ENCODE assay signal across 14 mouse cellular contexts in the genomic region with DNA sequence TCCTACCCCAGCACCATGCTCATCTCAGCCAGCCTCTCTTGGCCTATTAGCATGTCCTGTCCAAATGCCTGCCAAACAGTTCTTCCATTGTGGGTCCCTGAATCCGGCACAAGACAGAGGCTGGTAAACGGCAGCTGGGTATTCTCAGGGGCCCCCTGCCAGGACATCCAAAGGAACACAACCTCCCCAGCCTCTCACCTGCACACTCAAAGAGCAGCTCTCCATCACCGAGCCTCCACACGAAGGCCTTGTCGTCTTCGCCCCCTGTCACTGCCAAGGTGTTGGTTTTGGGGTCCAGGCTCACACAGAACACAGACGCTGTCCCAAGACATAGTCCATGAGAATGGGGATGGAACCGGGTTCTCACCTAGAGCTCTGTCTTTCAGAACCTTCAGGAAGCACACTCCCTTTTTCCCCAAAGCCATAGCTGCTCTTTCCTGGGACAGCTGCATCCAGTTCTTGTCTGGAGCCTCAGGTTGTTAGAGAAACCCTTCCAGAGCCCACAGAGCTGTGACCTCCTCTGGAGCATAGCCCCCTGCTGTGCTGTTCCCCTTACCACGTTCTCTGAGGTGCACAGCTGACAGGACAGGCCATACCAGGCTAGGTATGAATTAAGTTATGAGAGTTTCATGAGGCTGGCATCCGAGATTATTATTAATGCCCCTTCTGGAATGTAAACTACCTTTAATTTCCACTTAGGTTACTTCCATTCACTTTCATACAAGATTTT. TPM values are rescaled to one million over a fixed set of nuclear protein-coding genes. Genes with fewer than 3 reads are reported as not detected.
DNase-seq lines count a peak whose midpoint lies in the region; ATAC-seq lines count a peak whose summit lies in the region.
"Had no signal": no experiment of that assay in that cellular context is flagged by ENCODE, and none has a peak within 500 bp of the region (broad histone marks: within the 10 kb centered on the region; RNA-seq: fewer than 3 reads in every experiment).

No protein-coding gene starts in this region.

- intact Hi-C loops in heart, postnatal 36 days (cut with DNase I) = no loop called here

- no peak for ATAC-seq in midbrain, embryonic 12.5 days (ENCODE audit: low FRiP score, low read depth)
- no peak for ATAC-seq in midbrain, embryonic 16.5 days
- ATAC-seq in intestine, embryonic 16.5 days = no peak
- ATAC-seq in neural tube, embryonic 14.5 days (ENCODE audit: low read depth) = no peak
- ATAC-seq: activated CD4-positive, CD25-positive, alpha-beta regulatory T cell, adult 4 months had no signal

- no peaks in the 10 kb centered on the region for H3K9me3 ChIP-seq in midbrain, embryonic 12.5 days
- no peaks in the 10 kb centered on the region for H3K9me3 ChIP-seq in midbrain, embryonic 16.5 days (replicated peaks; ENCODE audit: control insufficient read depth, low read length, poor library complexity, severe bottlenecking)
- H3K9me3 ChIP-seq in intestine, embryonic 16.5 days (ENCODE audit: control insufficient read depth, low read length) = no peaks in the 10 kb centered on the region
- no peaks in the 10 kb centered on the region for H3K9me3 ChIP-seq in neural tube, embryonic 14.5 days (ENCODE audit: control insufficient read depth, low read length)

- 88% methylated on average over 10 of the region's 10 CpGs for WGBS in midbrain, embryonic 12.5 days
- 86% methylated on average over 10 of the region's 10 CpGs for WGBS in midbrain, embryonic 16.5 days
- WGBS in intestine, embryonic 16.5 days = 82% methylated on average over 10 of the region's 10 CpGs
- WGBS in neural tube, embryonic 14.5 days = 87% methylated on average over 10 of the region's 10 CpGs

- no peak overlapping the region for H3K27ac ChIP-seq in midbrain, embryonic 12.5 days (replicated peaks)
- H3K27ac ChIP-seq in midbrain, embryonic 16.5 days (ENCODE audit: low read length) = no peak overlapping the region
- no peak overlapping the region for H3K27ac ChIP-seq in intestine, embryonic 16.5 days (ENCODE audit: low read length)
- H3K27ac ChIP-seq in neural tube, embryonic 14.5 days (ENCODE audit: low read depth, low read length) = no peak overlapping the region

- no peaks in the 10 kb centered on the region for H3K27me3 ChIP-seq in midbrain, embryonic 12.5 days
- H3K27me3 ChIP-seq in midbrain, embryonic 16.5 days (ENCODE audit: control insufficient read depth, insufficient read depth, low read depth, low read length) = no peaks in the 10 kb centered on the region
- H3K27me3 ChIP-seq in intestine, embryonic 16.5 days (replicated peaks; ENCODE audit: control insufficient read depth, insufficient read depth, low read length) = no peaks in the 10 kb centered on the region
- H3K27me3 ChIP-seq in neural tube, embryonic 14.5 days (ENCODE audit: control insufficient read depth, insufficient read depth, low read length) = no peaks in the 10 kb centered on the region

- DNase-seq in heart, adult 11 months = peak; percentile 93
- no peak for DNase-seq in heart, postnatal 36 days
- no peak for DNase-seq in frontal cortex, postnatal 10 days (ENCODE audit: low spot score in 2 of 2)
- no peak for DNase-seq in right cerebral cortex, postnatal 25 days
- DNase-seq: kidney, postnatal 10 days; spleen, adult 18-20 months had no signal

- H3K9ac ChIP-seq in midbrain, embryonic 12.5 days (replicated peaks) = no peak overlapping the region
- no peak overlapping the region for H3K9ac ChIP-seq in midbrain, embryonic 16.5 days (ENCODE audit: low read depth, low read length)
- H3K9ac ChIP-seq in intestine, embryonic 16.5 days (ENCODE audit: low read depth, low read length) = 0 out of 2 replicates have a peak overlapping the region, but pooled peaks have one; percentile 1
- no peak overlapping the region for H3K9ac ChIP-seq in neural tube, embryonic 14.5 days (replicated peaks; ENCODE audit: low read depth, low read length)

- H3K36me3 ChIP-seq in midbrain, embryonic 12.5 days = peaks cover 46% of the 10 kb centered on the region
- peaks cover 25% of the 10 kb centered on the region for H3K36me3 ChIP-seq in midbrain, embryonic 16.5 days (ENCODE audit: control insufficient read depth, insufficient read depth, low read length)
- H3K36me3 ChIP-seq in intestine, embryonic 16.5 days (ENCODE audit: control insufficient read depth, insufficient read depth, low read length) = peaks cover 15% of the 10 kb centered on the region
- H3K36me3 ChIP-seq in neural tube, embryonic 14.5 days (ENCODE audit: control insufficient read depth, insufficient read depth, low read length) = peaks cover 32% of the 10 kb centered on the region

- H3K4me1 ChIP-seq in midbrain, embryonic 12.5 days = peaks cover 23% of the 10 kb centered on the region
- peaks cover 22% of the 10 kb centered on the region for H3K4me1 ChIP-seq in midbrain, embryonic 16.5 days (ENCODE audit: control insufficient read depth, insufficient read depth, low read length)
- peaks cover 30% of the 10 kb centered on the region for H3K4me1 ChIP-seq in intestine, embryonic 16.5 days (ENCODE audit: control insufficient read depth, insufficient read depth, low read length)
- peaks cover 10% of the 10 kb centered on the region for H3K4me1 ChIP-seq in neural tube, embryonic 14.5 days (ENCODE audit: control insufficient read depth, insufficient read depth, low read length)

- no peak overlapping the region for H3K4me3 ChIP-seq in midbrain, embryonic 12.5 days
- H3K4me3 ChIP-seq in midbrain, embryonic 16.5 days (ENCODE audit: low read depth, low read length) = no peak overlapping the region
- H3K4me3 ChIP-seq in intestine, embryonic 16.5 days (ENCODE audit: low read length) = no peak overlapping the region
- peak overlapping the region; percentile 70; the same call in 1 of the 2 replicates for H3K4me3 ChIP-seq in neural tube, embryonic 14.5 days (ENCODE audit: low read depth, low read length)

- H3K4me2 ChIP-seq in midbrain, embryonic 12.5 days (replicated peaks) = peak overlapping the region; percentile 85; the same call in 1 of the 2 replicates
- H3K4me2 ChIP-seq in midbrain, embryonic 16.5 days (ENCODE audit: low read length) = no peak overlapping the region
- peak overlapping the region; percentile 75; the same call in 1 of the 2 replicates for H3K4me2 ChIP-seq in intestine, embryonic 16.5 days (ENCODE audit: low read depth, low read length)
- peak overlapping the region; percentile 84; the same call in 1 of the 2 replicates for H3K4me2 ChIP-seq in neural tube, embryonic 14.5 days (ENCODE audit: low read depth, low read length)

RNA-seq across cellular contexts. Expression of a gene that starts 1.5 kb away (rescaled TPM):
- 100 to 1,000 TPM; 102 to 104 TPM for total RNA-seq in heart, postnatal 36 days (2021)
- 176 and 181 TPM in 2 replicates for polyA plus RNA-seq in midbrain, embryonic 12.5 days (2016; fragmentation: Nextera tagmentation; extraction: Ambion mirVana)
- polyA plus RNA-seq in midbrain, embryonic 16.5 days (2015; fragmentation: Nextera tagmentation; extraction: Ambion mirVana) = 205 and 212 TPM in 2 replicates
- 246 and 256 TPM in 2 replicates for polyA plus RNA-seq in intestine, embryonic 16.5 days (2015; fragmentation: Nextera tagmentation; extraction: Ambion mirVana)
- polyA plus RNA-seq in neural tube, embryonic 14.5 days (2014; fragmentation: Nextera tagmentation; extraction: Ambion mirVana) = 188 and 204 TPM in 2 replicates

RNA-seq across cellular contexts. Expression of a gene that starts 1.7 kb away (rescaled TPM):
- total RNA-seq in heart, postnatal 36 days (2021) = 100 to 1,000 TPM; 145 to 159 TPM
- 75.0 and 85.3 TPM in 2 replicates for polyA plus RNA-seq in midbrain, embryonic 12.5 days (2016; fragmentation: Nextera tagmentation; extraction: Ambion mirVana)
- polyA plus RNA-seq in midbrain, embryonic 16.5 days (2015; fragmentation: Nextera tagmentation; extraction: Ambion mirVana) = 117 and 125 TPM in 2 replicates
- polyA plus RNA-seq in intestine, embryonic 16.5 days (2015; fragmentation: Nextera tagmentation; extraction: Ambion mirVana) = 139 and 148 TPM in 2 replicates
- 137 and 145 TPM in 2 replicates for polyA plus RNA-seq in neural tube, embryonic 14.5 days (2014; fragmentation: Nextera tagmentation; extraction: Ambion mirVana)

RNA-seq across cellular contexts. Expression of a gene that starts 4.7 kb away (rescaled TPM):
- total RNA-seq in heart, postnatal 36 days (2021) = not detected
- not detected in 2 replicates for polyA plus RNA-seq in midbrain, embryonic 12.5 days (2016; fragmentation: Nextera tagmentation; extraction: Ambion mirVana)
- 0.20 and 0.34 TPM in 2 replicates for polyA plus RNA-seq in midbrain, embryonic 16.5 days (2015; fragmentation: Nextera tagmentation; extraction: Ambion mirVana)
- polyA plus RNA-seq in intestine, embryonic 16.5 days (2015; fragmentation: Nextera tagmentation; extraction: Ambion mirVana) = 2.6 and 2.7 TPM in 2 replicates
- polyA plus RNA-seq in neural tube, embryonic 14.5 days (2014; fragmentation: Nextera tagmentation; extraction: Ambion mirVana) = not detected in 2 replicates
- total RNA-seq: heart, adult 8-10 months; liver, adult 2 months had no signal
- polyA plus RNA-seq: erythroblast, embryonic 14.5 days had no signal

RNA-seq across cellular contexts. Expression of a gene that starts 22.4 kb away (rescaled TPM):
- 10 to 100 TPM; 45.8 to 50.5 TPM for total RNA-seq in heart, postnatal 36 days (2021)
- polyA plus RNA-seq in midbrain, embryonic 12.5 days (2016; fragmentation: Nextera tagmentation; extraction: Ambion mirVana) = 6.7 and 9.8 TPM in 2 replicates
- 6.2 and 8.4 TPM in 2 replicates for polyA plus RNA-seq in midbrain, embryonic 16.5 days (2015; fragmentation: Nextera tagmentation; extraction: Ambion mirVana)
- polyA plus RNA-seq in intestine, embryonic 16.5 days (2015; fragmentation: Nextera tagmentation; extraction: Ambion mirVana) = 77.3 and 79.8 TPM in 2 replicates
- polyA plus RNA-seq in neural tube, embryonic 14.5 days (2014; fragmentation: Nextera tagmentation; extraction: Ambion mirVana) = 7.3 and 7.5 TPM in 2 replicates

RNA-seq across cellular contexts. Expression of a gene that starts 47.2 kb away (rescaled TPM):
- 100 to 1,000 TPM; 135 to 140 TPM for total RNA-seq in heart, postnatal 36 days (2021)
- polyA plus RNA-seq in midbrain, embryonic 12.5 days (2016; fragmentation: Nextera tagmentation; extraction: Ambion mirVana) = 357 and 363 TPM in 2 replicates
- 434 and 444 TPM in 2 replicates for polyA plus RNA-seq in midbrain, embryonic 16.5 days (2015; fragmentation: Nextera tagmentation; extraction: Ambion mirVana)
- 556 and 575 TPM in 2 replicates for polyA plus RNA-seq in intestine, embryonic 16.5 days (2015; fragmentation: Nextera tagmentation; extraction: Ambion mirVana)
- polyA plus RNA-seq in neural tube, embryonic 14.5 days (2014; fragmentation: Nextera tagmentation; extraction: Ambion mirVana) = 294 and 316 TPM in 2 replicates
